Mouse (Mus musculus) thymus, adult 2 months (tissue): Measurements from ENCODE around the gene Zbtb42. TPM values are rescaled to one million over a fixed set of nuclear protein-coding genes. Genes with fewer than 3 reads are reported as not detected.
A peak's percentile ranks its signal among the peaks of the same experiment; 100 is the strongest.

Source experiments
- DNase-seq: peaks from one replicate; pipeline ENCODE4 v3.0.0; 2021
- H3K27ac ChIP-seq: fragments of 200-500 bp; 2 replicates; pipeline ENCODE4 v1.5.1; 2012; ENCODE audit warnings: low read length, control low read depth; ENCODE audit not compliant: control insufficient read depth, insufficient read depth
- H3K27me3 ChIP-seq: fragments of 200-500 bp; 2 replicates; pipeline ENCODE4 v1.6.1; 2012; ENCODE audit warnings: mild to moderate bottlenecking, low read length, moderate library complexity, mixed read lengths; ENCODE audit not compliant: control insufficient read depth, insufficient read depth
- H3K36me3 ChIP-seq: fragments of 200-500 bp; 2 replicates; pipeline ENCODE4 v1.6.1; 2012; ENCODE audit warnings: mild to moderate bottlenecking, low read length, moderate library complexity; ENCODE audit not compliant: control insufficient read depth, insufficient read depth
- H3K4me1 ChIP-seq: fragments of 200-500 bp; replicated peaks from 2 replicates; pipeline ENCODE4 v1.6.1; 2012; ENCODE audit warnings: low read length; ENCODE audit not compliant: control insufficient read depth, insufficient read depth
- H3K4me3 ChIP-seq: fragments of 200-500 bp; 2 replicates; pipeline ENCODE4 v1.5.1; 2012; ENCODE audit warnings: mild to moderate bottlenecking, low read length, control low read depth, moderate library complexity; ENCODE audit not compliant: control insufficient read depth, insufficient read depth
- CTCF ChIP-seq: fragments of 200-500 bp; IDR thresholded peaks from 2 replicates; pipeline ENCODE4 v1.5.1; 2012; ENCODE audit warnings: mild to moderate bottlenecking, control low read depth, low read length, moderate library complexity, borderline replicate concordance; ENCODE audit not compliant: control insufficient read depth, poor library complexity, insufficient read depth; ENCODE audit errors: extremely low read depth
- POLR2A ChIP-seq: fragments of 200-500 bp; IDR thresholded peaks from 2 replicates; pipeline ENCODE4 v1.6.1; 2012; ENCODE audit warnings: mild to moderate bottlenecking, low read length, control low read depth, moderate library complexity; ENCODE audit not compliant: control insufficient read depth, poor library complexity, insufficient read depth; ENCODE audit errors: extremely low read depth
- WGBS: fragments of 180-500 bp; shearing (Covaris S2); methylation state at CpG from one replicate; pipeline ENCODE4 v1.1.7; 2018; 5-methylcytosine and 5-hydroxymethylcytosine counted together
- polyA plus RNA-seq: library from polyadenylated mRNA; depleted of rRNA; stranded (reverse); fragments of >200 nt; gene quantifications from 2 replicates; pipeline ENCODE4 v1.2.3, GENCODE M21; 2012

Zbtb42 gene
- polyA plus RNA-seq, 1 experiment: 17.8 TPM

GRCm38 (mm10) chr12:112659109-112659508, 19.5 kb upstream of the Zbtb42 start:
- DNase-seq: peak; percentile 70
- WGBS: 95% methylated on average over 6 of the region's 6 CpGs
- no peak overlapping the region for H3K27ac ChIP-seq
- H3K36me3 ChIP-seq: peaks cover 50% of the 10 kb centered on the region
- no peaks in the 10 kb centered on the region for H3K4me1 ChIP-seq
- TF ChIP-seq POLR2A: no peak
- 0 out of 2 replicates have a peak, but pooled peaks have one; percentile 30 for TF ChIP-seq CTCF
- H3K27me3 ChIP-seq: no peaks in the 10 kb centered on the region
- no peak overlapping the region for H3K4me3 ChIP-seq

GRCm38 (mm10) chr12:112660576-112661326, 17.9 kb upstream of the Zbtb42 start:
- TF ChIP-seq CTCF: no peak
- no peak for TF ChIP-seq POLR2A
- no peak for DNase-seq
- Histone ChIP-seq H3K4me3 (no peak overlapping the region), H3K36me3 (peaks cover 52% of the 10 kb centered on the region), H3K4me1 (no peaks in the 10 kb centered on the region), H3K27ac (no peak overlapping the region), H3K27me3 (no peaks in the 10 kb centered on the region)
- 94% methylated on average over 5 of the region's 5 CpGs for WGBS

DNA sequence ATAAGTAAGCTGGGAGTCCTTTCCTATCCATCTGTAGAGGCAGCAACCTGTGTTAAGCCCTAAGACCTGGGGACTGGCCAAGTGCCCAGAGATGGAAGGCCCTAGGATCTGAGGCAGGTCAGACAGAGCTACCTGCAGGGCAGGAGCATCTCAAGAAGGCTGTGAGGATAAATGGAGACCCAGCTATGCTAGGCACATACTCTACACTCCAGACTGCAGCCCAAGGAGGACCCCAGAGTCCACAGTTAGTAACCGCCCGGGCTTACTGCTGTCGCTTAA, 17.4 kb upstream of the Zbtb42 start:
- 95% methylated on average over 3 of the region's 3 CpGs for WGBS
- no peak overlapping the region for H3K27ac ChIP-seq
- H3K4me3 ChIP-seq: no peak overlapping the region
- no peak for TF ChIP-seq CTCF
- no peak for TF ChIP-seq POLR2A
- no peaks in the 10 kb centered on the region for H3K4me1 ChIP-seq
- DNase-seq: no peak
- no peaks in the 10 kb centered on the region for H3K27me3 ChIP-seq
- peaks cover 52% of the 10 kb centered on the region for H3K36me3 ChIP-seq

GRCm38 (mm10) chr12:112661851-112662250, 16.8 kb upstream of the Zbtb42 start:
- DNase-seq: no peak

DNA sequence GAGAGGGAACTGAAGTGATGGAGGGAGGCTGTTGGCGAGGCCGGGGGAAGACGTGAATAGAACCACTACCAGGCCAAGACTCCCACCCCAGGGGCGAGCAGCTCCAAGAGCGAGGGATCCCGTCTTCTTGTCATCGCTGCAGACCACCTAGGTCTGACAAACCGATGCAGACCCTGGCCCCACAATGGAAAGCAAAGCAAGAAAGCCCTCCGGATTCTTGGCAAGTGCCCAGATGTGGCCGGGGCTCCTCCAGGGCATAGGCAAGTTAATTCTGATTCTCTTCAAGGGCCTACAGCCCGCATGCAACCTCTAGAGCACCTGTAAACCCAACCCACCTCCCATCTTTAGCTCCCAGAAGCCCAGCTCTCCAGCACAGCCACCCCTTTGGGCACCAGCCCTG, 15.3 kb upstream of the Zbtb42 start:
- no peak for TF ChIP-seq CTCF
- Histone ChIP-seq H3K36me3 (peaks cover 39% of the 10 kb centered on the region), H3K4me1 (no peaks in the 10 kb centered on the region), H3K4me3 (no peak overlapping the region), H3K27me3 (no peaks in the 10 kb centered on the region), H3K27ac (no peak overlapping the region)
- WGBS: 98% methylated on average over 11 of the region's 11 CpGs
- no peak for DNase-seq

More at GRCm38 (mm10) chr12:112661851-112662250, 16.8 kb upstream of the Zbtb42 start:
- Histone ChIP-seq H3K27me3 (no peaks in the 10 kb centered on the region), H3K36me3 (peaks cover 48% of the 10 kb centered on the region), H3K4me3 (no peak overlapping the region), H3K4me1 (no peaks in the 10 kb centered on the region), H3K27ac (no peak overlapping the region)
- WGBS: 94% methylated on average over 9 of the region's 9 CpGs
- TF ChIP-seq CTCF (no peak), POLR2A (no peak)

- H3K27ac ChIP-seq: no peak overlapping the region
- TF ChIP-seq CTCF (no peak), POLR2A (no peak)
- H3K4me1 ChIP-seq: no peaks in the 10 kb centered on the region
Measured at GRCm38 (mm10) chr12:112663716-112664115, 14.9 kb upstream of the Zbtb42 start.

GRCm38 (mm10) chr12:112664124-112664523, 14.5 kb upstream of the Zbtb42 start:
- WGBS: 85% methylated on average over 2 of the region's 2 CpGs
- H3K36me3 ChIP-seq: peaks cover 37% of the 10 kb centered on the region
- no peak overlapping the region for H3K27ac ChIP-seq

More at GRCm38 (mm10) chr12:112663716-112664115, 14.9 kb upstream of the Zbtb42 start:
- WGBS: 97% methylated on average over 12 of the region's 12 CpGs
- no peak for DNase-seq
- Histone ChIP-seq H3K4me3 (no peak overlapping the region), H3K27me3 (no peaks in the 10 kb centered on the region), H3K36me3 (peaks cover 39% of the 10 kb centered on the region)

More at GRCm38 (mm10) chr12:112664124-112664523, 14.5 kb upstream of the Zbtb42 start:
- TF ChIP-seq POLR2A (no peak), CTCF (no peak)
- Histone ChIP-seq H3K4me3 (no peak overlapping the region), H3K27me3 (no peaks in the 10 kb centered on the region), H3K4me1 (no peaks in the 10 kb centered on the region)
- no peak for DNase-seq
